Mouse (Mus musculus): Measurements from ENCODE around the gene Olfr644. TPM values are rescaled to one million over a fixed set of nuclear protein-coding genes. Genes with fewer than 3 reads are reported as not detected.

Gene Olfr644
- polyA plus RNA-seq, 1 experiment from 2014 or later, result not detected

- no peaks in the 10 kb centered on the region for H3K27me3 ChIP-seq (ENCODE audit: control insufficient read depth, insufficient read depth, low read depth, low read length)
- H3K4me1 ChIP-seq (ENCODE audit: control insufficient read depth, insufficient read depth, low read length), result no peaks in the 10 kb centered on the region
- no peak overlapping the region for H3K9ac ChIP-seq (ENCODE audit: low read depth, low read length)
- no peak overlapping the region for H3K27ac ChIP-seq (ENCODE audit: low read length)
- ATAC-seq, result no peak
- H3K9me3 ChIP-seq (replicated peaks; ENCODE audit: control insufficient read depth, low read length, poor library complexity, severe bottlenecking), result no peaks in the 10 kb centered on the region
- WGBS, result 87% methylated on average over 3 of the region's 3 CpGs
- no peaks in the 10 kb centered on the region for H3K36me3 ChIP-seq (ENCODE audit: control insufficient read depth, insufficient read depth, low read length)
- no peak overlapping the region for H3K4me3 ChIP-seq (ENCODE audit: low read depth, low read length)
- no peak overlapping the region for H3K4me2 ChIP-seq (ENCODE audit: low read length)
Measured at GRCm38 (mm10) chr7:104026978-104027377, 44.7 kb downstream of the Olfr644 start.

- Histone ChIP-seq H3K4me3 (ENCODE audit: low read depth, low read length) (no peak within 1 kb of the TSS), H3K4me1 (ENCODE audit: control insufficient read depth, insufficient read depth, low read length) (no peaks in the 10 kb centered on the region), H3K27me3 (ENCODE audit: control insufficient read depth, insufficient read depth, low read depth, low read length) (no peaks in the 10 kb centered on the region), H3K4me2 (ENCODE audit: low read length) (no peak within 1 kb of the TSS), H3K36me3 (ENCODE audit: control insufficient read depth, insufficient read depth, low read length) (no peaks in the 10 kb centered on the region), H3K9ac (ENCODE audit: low read depth, low read length) (no peak within 1 kb of the TSS), H3K9me3 (replicated peaks; ENCODE audit: control insufficient read depth, low read length, poor library complexity, severe bottlenecking) (no peaks in the 10 kb centered on the region), H3K27ac (ENCODE audit: low read length) (no peak within 1 kb of the TSS)
- WGBS, result 88% methylated on average over 6 of the region's 6 CpGs
- no peak for ATAC-seq
Measured at GRCm38 (mm10) chr7:104025473-104025872, 46.2 kb downstream of the Olfr644 start, which contains the start of gene Olfr640. Gene Olfr640, minus strand, starts transcription at chr7:104025573.

- no peak overlapping the region for H3K27ac ChIP-seq (ENCODE audit: low read length)
- no peaks in the 10 kb centered on the region for H3K9me3 ChIP-seq (replicated peaks; ENCODE audit: control insufficient read depth, low read length, poor library complexity, severe bottlenecking)
- no peak for ATAC-seq
- no peaks in the 10 kb centered on the region for H3K4me1 ChIP-seq (ENCODE audit: control insufficient read depth, insufficient read depth, low read length)
- no peaks in the 10 kb centered on the region for H3K27me3 ChIP-seq (ENCODE audit: control insufficient read depth, insufficient read depth, low read depth, low read length)
- H3K36me3 ChIP-seq (ENCODE audit: control insufficient read depth, insufficient read depth, low read length), result no peaks in the 10 kb centered on the region
- H3K9ac ChIP-seq (ENCODE audit: low read depth, low read length), result no peak overlapping the region
- H3K4me3 ChIP-seq (ENCODE audit: low read depth, low read length), result no peak overlapping the region
- H3K4me2 ChIP-seq (ENCODE audit: low read length), result no peak overlapping the region
- WGBS, result 87% methylated on average over 6 of the region's 6 CpGs
Measured at GRCm38 (mm10) chr7:104021651-104022050, 50.0 kb downstream of the Olfr644 start.

GRCm38 (mm10) chr7:104018953-104019352, 52.7 kb downstream of the Olfr644 start:
- Histone ChIP-seq H3K9ac (ENCODE audit: low read depth, low read length) (no peak overlapping the region), H3K4me2 (ENCODE audit: low read length) (no peak overlapping the region), H3K27ac (ENCODE audit: low read length) (no peak overlapping the region), H3K27me3 (ENCODE audit: control insufficient read depth, insufficient read depth, low read depth, low read length) (no peaks in the 10 kb centered on the region), H3K9me3 (replicated peaks; ENCODE audit: control insufficient read depth, low read length, poor library complexity, severe bottlenecking) (no peaks in the 10 kb centered on the region), H3K4me3 (ENCODE audit: low read depth, low read length) (no peak overlapping the region), H3K36me3 (ENCODE audit: control insufficient read depth, insufficient read depth, low read length) (no peaks in the 10 kb centered on the region), H3K4me1 (ENCODE audit: control insufficient read depth, insufficient read depth, low read length) (no peaks in the 10 kb centered on the region)
- WGBS, result 88% methylated on average over 1 of the region's 1 CpGs
- no peak for ATAC-seq

GRCm38 (mm10) chr7:104017203-104017602, 54.5 kb downstream of the Olfr644 start, which contains the start of gene Olfr639:
Gene Olfr639, minus strand, starts transcription at chr7:104017303.
- no peak for ATAC-seq
- no peaks in the 10 kb centered on the region for H3K36me3 ChIP-seq (ENCODE audit: control insufficient read depth, insufficient read depth, low read length)
- H3K4me3 ChIP-seq (ENCODE audit: low read depth, low read length), result no peak within 1 kb of the TSS
- no peak within 1 kb of the TSS for H3K4me2 ChIP-seq (ENCODE audit: low read length)
- H3K4me1 ChIP-seq (ENCODE audit: control insufficient read depth, insufficient read depth, low read length), result no peaks in the 10 kb centered on the region
- no peak within 1 kb of the TSS for H3K9ac ChIP-seq (ENCODE audit: low read depth, low read length)
- H3K27me3 ChIP-seq (ENCODE audit: control insufficient read depth, insufficient read depth, low read depth, low read length), result no peaks in the 10 kb centered on the region
- H3K27ac ChIP-seq (ENCODE audit: low read length), result no peak within 1 kb of the TSS
- no peaks in the 10 kb centered on the region for H3K9me3 ChIP-seq (replicated peaks; ENCODE audit: control insufficient read depth, low read length, poor library complexity, severe bottlenecking)

Other genes with a start within 250 kb of the Olfr644 start
- 4,227 and 4,621 TPM in 2 replicates for gene Hbb-bs, start 243.8 kb downstream of the Olfr644 start, polyA plus RNA-seq (2015; fragmentation: Nextera tagmentation; extraction: Ambion mirVana)
- not detected in 2 replicates for gene Hbb-bh2, start 231.3 kb downstream of the Olfr644 start, polyA plus RNA-seq (2015; fragmentation: Nextera tagmentation; extraction: Ambion mirVana)
- gene Hbb-bh1, start 228.7 kb downstream of the Olfr644 start, polyA plus RNA-seq (2015; fragmentation: Nextera tagmentation; extraction: Ambion mirVana), result not detected in 2 replicates
- 6.2 and 23.2 TPM in 2 replicates for gene Hbb-y, start 218.7 kb downstream of the Olfr644 start, polyA plus RNA-seq (2015; fragmentation: Nextera tagmentation; extraction: Ambion mirVana)
- gene Olfr66, start 185.6 kb downstream of the Olfr644 start, polyA plus RNA-seq (2015; fragmentation: Nextera tagmentation; extraction: Ambion mirVana), result not detected in 2 replicates
- gene Olfr64, start 177.4 kb downstream of the Olfr644 start, polyA plus RNA-seq (2015; fragmentation: Nextera tagmentation; extraction: Ambion mirVana), result not detected in 2 replicates
- gene Olfr65, start 168.4 kb downstream of the Olfr644 start, polyA plus RNA-seq (2015; fragmentation: Nextera tagmentation; extraction: Ambion mirVana), result not detected in 2 replicates
- not detected in 2 replicates for gene Olfr631, start 143.0 kb downstream of the Olfr644 start, polyA plus RNA-seq (2015; fragmentation: Nextera tagmentation; extraction: Ambion mirVana)
- gene Olfr632, start 137.5 kb downstream of the Olfr644 start, polyA plus RNA-seq (2015; fragmentation: Nextera tagmentation; extraction: Ambion mirVana), result not detected in 2 replicates
- not detected in 2 replicates for gene Olfr633, start 127.4 kb downstream of the Olfr644 start, polyA plus RNA-seq (2015; fragmentation: Nextera tagmentation; extraction: Ambion mirVana)
- 0.03 TPM in 1 of 2 replicates, not detected in the other for gene Olfr635, start 100.7 kb downstream of the Olfr644 start, polyA plus RNA-seq (2015; fragmentation: Nextera tagmentation; extraction: Ambion mirVana)
- gene Olfr638, start 73.1 kb downstream of the Olfr644 start, polyA plus RNA-seq (2015; fragmentation: Nextera tagmentation; extraction: Ambion mirVana), result not detected in 2 replicates
- 0.04 TPM in 1 of 2 replicates, not detected in the other for gene Olfr639, start 54.6 kb downstream of the Olfr644 start, polyA plus RNA-seq (2015; fragmentation: Nextera tagmentation; extraction: Ambion mirVana)
- not detected in 2 replicates for gene Olfr640, start 46.3 kb downstream of the Olfr644 start, polyA plus RNA-seq (2015; fragmentation: Nextera tagmentation; extraction: Ambion mirVana)
- not detected in 2 replicates for gene Olfr641, start 36.4 kb downstream of the Olfr644 start, polyA plus RNA-seq (2015; fragmentation: Nextera tagmentation; extraction: Ambion mirVana)
- gene Olfr642, start 19.2 kb downstream of the Olfr644 start, polyA plus RNA-seq (2015; fragmentation: Nextera tagmentation; extraction: Ambion mirVana), result not detected in 2 replicates
- gene 4930516K23Rik, start 10.4 kb downstream of the Olfr644 start, polyA plus RNA-seq (2015; fragmentation: Nextera tagmentation; extraction: Ambion mirVana), result not detected in 2 replicates
- gene Olfr645, start 13.6 kb upstream of the Olfr644 start, polyA plus RNA-seq (2015; fragmentation: Nextera tagmentation; extraction: Ambion mirVana), result not detected in 2 replicates
- gene Olfr646, start 33.0 kb upstream of the Olfr644 start, polyA plus RNA-seq (2015; fragmentation: Nextera tagmentation; extraction: Ambion mirVana), result not detected in 2 replicates
- not detected in 2 replicates for gene Ubqln5, start 58.0 kb upstream of the Olfr644 start, polyA plus RNA-seq (2015; fragmentation: Nextera tagmentation; extraction: Ambion mirVana)
- gene Olfr643, start 65.5 kb upstream of the Olfr644 start, polyA plus RNA-seq (2015; fragmentation: Nextera tagmentation; extraction: Ambion mirVana), result not detected in 2 replicates
- gene Ubqln3, start 71.4 kb upstream of the Olfr644 start, polyA plus RNA-seq (2015; fragmentation: Nextera tagmentation; extraction: Ambion mirVana), result not detected in 2 replicates
- not detected in 2 replicates for gene Ubqlnl, start 78.7 kb upstream of the Olfr644 start, polyA plus RNA-seq (2015; fragmentation: Nextera tagmentation; extraction: Ambion mirVana)
- gene Olfm5, start 93.0 kb upstream of the Olfr644 start, polyA plus RNA-seq (2015; fragmentation: Nextera tagmentation; extraction: Ambion mirVana), result not detected in 2 replicates
- 0.66 and 0.67 TPM in 2 replicates for gene Olfr648, start 111.5 kb upstream of the Olfr644 start, polyA plus RNA-seq (2015; fragmentation: Nextera tagmentation; extraction: Ambion mirVana)
- not detected in 2 replicates for gene Olfr649, start 124.1 kb upstream of the Olfr644 start, polyA plus RNA-seq (2015; fragmentation: Nextera tagmentation; extraction: Ambion mirVana)
- 0.35 and 0.46 TPM in 2 replicates for gene Trim6, start 146.9 kb upstream of the Olfr644 start, polyA plus RNA-seq (2015; fragmentation: Nextera tagmentation; extraction: Ambion mirVana)
- gene Trim34a, start 172.6 kb upstream of the Olfr644 start, polyA plus RNA-seq (2015; fragmentation: Nextera tagmentation; extraction: Ambion mirVana), result 0.76 and 0.89 TPM in 2 replicates
- 0.12 and 0.21 TPM in 2 replicates for gene Trim5, start 216.2 kb upstream of the Olfr644 start, polyA plus RNA-seq (2015; fragmentation: Nextera tagmentation; extraction: Ambion mirVana)
- gene Trim12a, start 243.6 kb upstream of the Olfr644 start, polyA plus RNA-seq (2015; fragmentation: Nextera tagmentation; extraction: Ambion mirVana), result 1.6 and 1.7 TPM in 2 replicates

Data from midbrain, embryonic 16.5 days (tissue).